1 mouse cellular context compared by ENCODE assay signal in the genomic region with DNA sequence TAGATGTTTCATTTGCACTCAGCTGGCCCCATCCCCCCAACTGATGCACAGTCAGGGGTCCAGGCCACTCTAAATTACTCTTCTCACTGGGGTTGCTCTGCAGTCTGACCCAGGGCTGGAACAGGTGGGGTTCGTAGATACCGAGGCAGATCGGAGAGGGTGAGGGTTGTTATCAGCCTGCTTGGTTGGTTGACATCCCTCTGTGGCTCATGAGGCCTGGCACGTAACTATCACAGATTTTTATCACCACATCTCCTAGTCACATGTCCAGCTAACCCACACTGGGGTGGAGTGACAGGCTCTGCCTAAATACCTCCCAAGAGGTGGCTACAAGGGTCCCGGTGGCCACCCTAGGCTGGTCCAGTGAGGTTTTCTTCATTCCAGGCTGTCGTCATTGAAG.
TF ChIP-seq lines count a peak whose summit lies in the region.

No protein-coding gene starts in this region.

TF ChIP-seq in MEL, 35 proteins besides CTCF, POLR2A, EP300 and RAD21 (continued from another document):
- TF ChIP-seq JUND (IDR thresholded peaks at IDR 0.05; ENCODE audit: low read depth, low read length) (no peak), USF1 (IDR thresholded peaks at IDR 0.05; ENCODE audit: low read depth, low read length) (peak; percentile 96), MEF2A (IDR thresholded peaks at IDR 0.05; ENCODE audit: extremely low read depth, insufficient replicate concordance, low read depth, low read length, poor library complexity, severe bottlenecking) (no peak), USF2 (IDR thresholded peaks at IDR 0.05; ENCODE audit: borderline replicate concordance in 1 of 2, insufficient read depth in 1 of 2, low read depth in 1 of 2, low read length in 2 of 2) (peak; percentile 23 to 78; a peak in 2 of 4 replicates), NELFE (IDR thresholded peaks at IDR 0.05; ENCODE audit: low read depth, low read length) (no peak), ZKSCAN1 (IDR thresholded peaks at IDR 0.05; ENCODE audit: low read depth, low read length) (no peak), ELF1 (IDR thresholded peaks at IDR 0.05; ENCODE audit: low read depth, low read length) (no peak), TAL1 (IDR thresholded peaks at IDR 0.05; ENCODE audit: low read length) (peak; percentile 83), ETS1 (IDR thresholded peaks at IDR 0.05; ENCODE audit: low read depth, low read length) (peak; percentile 87), HCFC1 (IDR thresholded peaks at IDR 0.05; ENCODE audit: low read depth, low read length) (no peak; the same call in 1 of the 2 replicates)
